Mouse (Mus musculus): ENCODE data around the gene Ybey. TPM values are rescaled to one million over a fixed set of nuclear protein-coding genes. Genes with fewer than 3 reads are reported as not detected.

The Ybey gene
- polyA plus RNA-seq, 1 experiment from 2014 or later = 3.7 TPM

DNA sequence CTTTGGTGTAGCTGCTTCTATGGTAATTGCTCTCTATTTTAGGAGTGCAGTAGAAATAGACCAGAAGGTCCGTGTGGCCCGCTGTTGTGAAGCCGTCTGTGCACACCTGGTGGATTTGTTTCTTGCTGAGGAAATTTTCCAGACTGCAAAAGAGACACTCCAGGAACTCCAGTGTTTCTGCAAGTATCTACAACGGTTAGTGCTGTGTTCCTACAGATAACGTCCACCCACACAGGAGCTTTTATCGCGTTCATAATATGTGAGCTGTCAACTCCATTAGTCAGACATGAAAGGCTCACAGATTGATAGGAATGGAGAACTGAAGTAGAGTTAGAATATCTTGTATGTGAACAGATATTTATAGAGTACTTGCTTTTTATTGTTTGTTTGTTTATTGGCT lies 27.5 kb upstream of the Ybey start:
- WGBS = 91% methylated on average over 7 of the region's 7 CpGs
- H3K4me3 ChIP-seq (ENCODE audit: low read depth, low read length) = no peak overlapping the region
- H3K9me3 ChIP-seq (ENCODE audit: control insufficient read depth, low read length) = no peaks in the 10 kb centered on the region
- no peaks in the 10 kb centered on the region for H3K4me1 ChIP-seq (replicated peaks; ENCODE audit: control insufficient read depth, insufficient read depth)
- no peak overlapping the region for H3K9ac ChIP-seq (ENCODE audit: low read length)
- ATAC-seq (ENCODE audit: low FRiP score, low TSS enrichment) = no peak
- no peak overlapping the region for H3K4me2 ChIP-seq (replicated peaks; ENCODE audit: low read depth)
- H3K27me3 ChIP-seq (ENCODE audit: control insufficient read depth, insufficient read depth, low read length) = no peaks in the 10 kb centered on the region
- no peak overlapping the region for H3K27ac ChIP-seq (replicated peaks)
- no peak for TF ChIP-seq EP300 (optimal IDR thresholded peaks at IDR 0.05)
- TF ChIP-seq CTCF (IDR thresholded peaks at IDR 0.05; ENCODE audit: low read depth) = no peak
- no peak for DNase-seq (ENCODE audit: low spot score)
- peaks cover 27% of the 10 kb centered on the region for H3K36me3 ChIP-seq (ENCODE audit: control insufficient read depth, insufficient read depth, low read length)

DNA sequence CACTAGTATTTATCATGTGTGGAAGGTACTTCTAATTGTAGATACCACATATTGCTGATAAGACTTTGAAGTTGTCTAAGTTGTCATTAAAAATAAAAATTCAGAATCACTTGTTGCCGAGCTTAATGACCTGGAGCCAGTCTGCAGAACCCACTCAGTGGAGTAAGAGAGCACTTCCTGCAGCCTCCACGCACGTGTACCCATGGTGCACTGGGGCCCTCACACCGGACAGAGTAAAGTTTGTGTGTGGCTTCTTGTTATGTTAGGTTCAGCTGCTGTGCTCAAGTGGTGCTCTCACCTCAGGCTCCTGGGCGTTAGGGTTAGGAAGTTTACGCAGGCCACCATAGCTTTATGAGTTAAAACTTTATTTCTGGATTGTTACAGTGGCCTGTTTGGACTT lies 26.6 kb upstream of the Ybey start:
- ATAC-seq (ENCODE audit: low FRiP score, low TSS enrichment) = no peak
- H3K9me3 ChIP-seq (ENCODE audit: control insufficient read depth, low read length) = no peaks in the 10 kb centered on the region
- TF ChIP-seq CTCF (IDR thresholded peaks at IDR 0.05; ENCODE audit: low read depth) = no peak
- no peak for TF ChIP-seq EP300 (optimal IDR thresholded peaks at IDR 0.05)
- H3K27me3 ChIP-seq (ENCODE audit: control insufficient read depth, insufficient read depth, low read length) = no peaks in the 10 kb centered on the region
- no peak overlapping the region for H3K4me3 ChIP-seq (ENCODE audit: low read depth, low read length)
- H3K36me3 ChIP-seq (ENCODE audit: control insufficient read depth, insufficient read depth, low read length) = peaks cover 31% of the 10 kb centered on the region
- no peak overlapping the region for H3K4me2 ChIP-seq (replicated peaks; ENCODE audit: low read depth)
- H3K9ac ChIP-seq (ENCODE audit: low read length) = no peak overlapping the region
- no peaks in the 10 kb centered on the region for H3K4me1 ChIP-seq (replicated peaks; ENCODE audit: control insufficient read depth, insufficient read depth)
- WGBS = 88% methylated on average over 6 of the region's 6 CpGs
- no peak overlapping the region for H3K27ac ChIP-seq (replicated peaks)
- no peak for DNase-seq (ENCODE audit: low spot score)

DNA sequence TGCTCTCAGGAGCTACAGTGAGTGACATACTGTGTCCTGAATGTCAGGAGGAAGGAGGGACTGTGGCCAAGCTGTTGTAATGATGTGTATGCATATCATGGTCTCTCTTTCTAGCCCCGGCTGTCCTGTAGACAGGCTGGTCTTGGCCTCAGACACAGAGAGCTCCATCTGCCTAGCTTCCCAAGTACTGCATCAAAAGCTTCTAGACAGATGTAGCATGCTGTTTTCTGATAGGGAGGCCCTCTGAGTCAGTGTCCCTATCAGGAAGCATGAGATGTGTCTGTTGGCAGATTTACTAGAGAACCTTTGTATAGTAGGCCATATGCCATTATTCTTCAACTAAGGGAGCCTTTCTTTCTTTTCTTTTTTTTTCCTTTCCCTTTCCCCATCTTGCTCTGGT lies 24.6 kb upstream of the Ybey start:
- Histone ChIP-seq H3K9ac (ENCODE audit: low read length) (no peak overlapping the region), H3K9me3 (ENCODE audit: control insufficient read depth, low read length) (no peaks in the 10 kb centered on the region), H3K4me1 (replicated peaks; ENCODE audit: control insufficient read depth, insufficient read depth) (no peaks in the 10 kb centered on the region), H3K4me2 (replicated peaks; ENCODE audit: low read depth) (no peak overlapping the region), H3K27me3 (ENCODE audit: control insufficient read depth, insufficient read depth, low read length) (no peaks in the 10 kb centered on the region), H3K4me3 (ENCODE audit: low read depth, low read length) (no peak overlapping the region), H3K27ac (replicated peaks) (no peak overlapping the region), H3K36me3 (ENCODE audit: control insufficient read depth, insufficient read depth, low read length) (peaks cover 37% of the 10 kb centered on the region)
- no peak for DNase-seq (ENCODE audit: low spot score)
- TF ChIP-seq CTCF (IDR thresholded peaks at IDR 0.05; ENCODE audit: low read depth) = peak; percentile 5; the same call in 1 of the 2 replicates
- no peak for TF ChIP-seq EP300 (optimal IDR thresholded peaks at IDR 0.05)
- ATAC-seq (ENCODE audit: low FRiP score, low TSS enrichment) = no peak
- 79% methylated on average over 1 of the region's 1 CpGs for WGBS

DNA sequence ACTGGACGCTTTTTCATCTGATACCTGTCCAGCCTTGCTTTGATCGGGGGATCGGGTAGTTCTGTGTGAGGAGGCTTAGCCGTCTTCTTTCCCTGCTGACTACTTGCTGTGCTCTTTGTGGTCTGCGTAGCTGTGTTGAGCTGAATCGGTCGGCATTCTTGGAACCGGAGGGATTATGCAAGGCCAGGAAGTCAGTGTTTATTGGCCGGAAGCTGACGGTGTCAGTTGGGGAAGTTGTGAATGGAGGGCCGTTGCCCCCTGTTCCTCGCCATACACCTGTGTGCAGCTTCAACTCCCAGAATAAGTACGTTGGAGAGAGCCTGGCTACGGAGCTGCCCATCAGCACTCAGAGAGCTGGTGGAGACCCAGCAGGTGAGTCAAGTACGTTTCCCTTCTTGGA lies 20.3 kb upstream of the Ybey start:
- Histone ChIP-seq H3K4me3 (ENCODE audit: low read depth, low read length) (no peak overlapping the region), H3K27ac (replicated peaks) (no peak overlapping the region), H3K4me2 (replicated peaks; ENCODE audit: low read depth) (no peak overlapping the region), H3K27me3 (ENCODE audit: control insufficient read depth, insufficient read depth, low read length) (no peaks in the 10 kb centered on the region), H3K36me3 (ENCODE audit: control insufficient read depth, insufficient read depth, low read length) (peaks cover 48% of the 10 kb centered on the region), H3K4me1 (replicated peaks; ENCODE audit: control insufficient read depth, insufficient read depth) (no peaks in the 10 kb centered on the region), H3K9me3 (ENCODE audit: control insufficient read depth, low read length) (no peaks in the 10 kb centered on the region), H3K9ac (ENCODE audit: low read length) (no peak overlapping the region)
- no peak for ATAC-seq (ENCODE audit: low FRiP score, low TSS enrichment)
- no peak for DNase-seq (ENCODE audit: low spot score)
- TF ChIP-seq CTCF (IDR thresholded peaks at IDR 0.05; ENCODE audit: low read depth) (no peak), EP300 (optimal IDR thresholded peaks at IDR 0.05) (no peak)
- 86% methylated on average over 15 of the region's 15 CpGs for WGBS

DNA sequence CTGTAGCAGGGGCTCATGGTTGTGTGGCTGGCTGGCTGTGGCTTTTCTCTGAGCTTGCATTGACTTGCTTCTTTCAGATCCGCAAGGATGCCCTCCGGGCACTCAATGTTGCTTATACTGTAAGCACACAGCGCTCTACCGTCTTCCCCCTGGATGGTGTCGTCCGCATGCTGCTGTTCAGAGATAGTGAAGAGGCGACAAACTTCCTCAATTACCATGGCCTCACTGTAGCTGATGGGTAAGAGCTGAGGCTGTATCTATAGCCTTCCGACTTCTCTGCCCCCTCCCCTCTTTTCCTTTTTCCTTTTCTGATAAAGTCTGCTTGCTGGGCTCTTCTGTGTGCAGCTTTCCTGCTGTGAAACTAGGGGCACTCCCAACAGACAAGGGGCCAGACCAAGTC lies 19.4 kb upstream of the Ybey start:
- Histone ChIP-seq H3K9ac (ENCODE audit: low read length) (no peak overlapping the region), H3K4me3 (ENCODE audit: low read depth, low read length) (no peak overlapping the region), H3K27me3 (ENCODE audit: control insufficient read depth, insufficient read depth, low read length) (no peaks in the 10 kb centered on the region), H3K27ac (replicated peaks) (no peak overlapping the region), H3K4me2 (replicated peaks; ENCODE audit: low read depth) (no peak overlapping the region), H3K9me3 (ENCODE audit: control insufficient read depth, low read length) (no peaks in the 10 kb centered on the region), H3K36me3 (ENCODE audit: control insufficient read depth, insufficient read depth, low read length) (peaks cover 42% of the 10 kb centered on the region), H3K4me1 (replicated peaks; ENCODE audit: control insufficient read depth, insufficient read depth) (no peaks in the 10 kb centered on the region)
- 89% methylated on average over 8 of the region's 8 CpGs for WGBS
- TF ChIP-seq EP300 (optimal IDR thresholded peaks at IDR 0.05) = no peak
- TF ChIP-seq CTCF (IDR thresholded peaks at IDR 0.05; ENCODE audit: low read depth) = no peak
- DNase-seq (ENCODE audit: low spot score) (no peak), ATAC-seq (ENCODE audit: low FRiP score, low TSS enrichment) (no peak)

DNA sequence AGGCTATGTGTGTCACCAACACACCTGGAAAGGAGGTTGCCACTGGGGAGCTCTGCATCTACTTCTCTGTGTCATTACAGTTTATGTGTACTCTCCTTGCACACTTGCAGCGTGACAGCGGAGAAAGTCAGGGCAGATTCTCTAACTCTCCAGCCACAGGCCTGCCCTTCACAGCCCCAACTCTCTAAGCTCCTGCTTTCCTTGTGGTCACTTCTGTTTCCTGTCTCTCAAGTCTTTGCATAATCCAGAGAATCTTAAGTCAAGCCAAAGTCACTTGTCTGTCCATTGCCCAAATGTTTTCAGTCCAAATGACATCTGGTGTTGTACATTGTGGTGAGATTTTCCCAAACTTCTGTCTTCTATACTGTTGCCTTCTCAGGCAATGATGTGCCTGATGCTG lies 17.4 kb upstream of the Ybey start:
- Histone ChIP-seq H3K4me2 (replicated peaks; ENCODE audit: low read depth) (no peak overlapping the region), H3K27ac (replicated peaks) (no peak overlapping the region), H3K36me3 (ENCODE audit: control insufficient read depth, insufficient read depth, low read length) (peaks cover 46% of the 10 kb centered on the region), H3K4me3 (ENCODE audit: low read depth, low read length) (no peak overlapping the region), H3K9me3 (ENCODE audit: control insufficient read depth, low read length) (no peaks in the 10 kb centered on the region), H3K9ac (ENCODE audit: low read length) (no peak overlapping the region), H3K4me1 (replicated peaks; ENCODE audit: control insufficient read depth, insufficient read depth) (no peaks in the 10 kb centered on the region), H3K27me3 (ENCODE audit: control insufficient read depth, insufficient read depth, low read length) (no peaks in the 10 kb centered on the region)
- DNase-seq (ENCODE audit: low spot score) = no peak
- 94% methylated on average over 2 of the region's 2 CpGs for WGBS
- TF ChIP-seq CTCF (IDR thresholded peaks at IDR 0.05; ENCODE audit: low read depth) (no peak), EP300 (optimal IDR thresholded peaks at IDR 0.05) (no peak)
- ATAC-seq (ENCODE audit: low FRiP score, low TSS enrichment) = no peak

Data from stomach, postnatal 0 days (tissue).